Mouse (Mus musculus) stomach, postnatal 0 days (tissue): ENCODE measurements around the gene Txlna.

Experiments used
- CTCF ChIP-seq: IDR thresholded peaks from 2 replicates; pipeline ENCODE4 v1.5.1; 2016; ENCODE audit warnings: antibody characterized with exemption, low read depth, mild to moderate bottlenecking, moderate library complexity
- EP300 ChIP-seq: optimal IDR thresholded peaks from 2 replicates; pipeline ENCODE3; 2016; ENCODE audit warnings: antibody characterized with exemption

GRCm38 (mm10) chr4:129650359-129650758 lies 9.5 kb upstream of the Txlna start:
- TF ChIP-seq CTCF, result no peak
- no peak for TF ChIP-seq EP300
